Mouse (Mus musculus): ENCODE data around the gene Txndc15. TPM values are rescaled to one million over a fixed set of nuclear protein-coding genes. Genes with fewer than 3 reads are reported as not detected.
"Not testable (repeated sequence)": the region's sequence is repeated elsewhere in the genome, so short reads cannot be mapped to it uniquely, and the experiment has no call there.

Txndc15 gene
- polyA plus RNA-seq (2016; fragmentation: Nextera tagmentation; extraction: Ambion mirVana), result 65.9 and 76.8 TPM in 2 replicates

DNA sequence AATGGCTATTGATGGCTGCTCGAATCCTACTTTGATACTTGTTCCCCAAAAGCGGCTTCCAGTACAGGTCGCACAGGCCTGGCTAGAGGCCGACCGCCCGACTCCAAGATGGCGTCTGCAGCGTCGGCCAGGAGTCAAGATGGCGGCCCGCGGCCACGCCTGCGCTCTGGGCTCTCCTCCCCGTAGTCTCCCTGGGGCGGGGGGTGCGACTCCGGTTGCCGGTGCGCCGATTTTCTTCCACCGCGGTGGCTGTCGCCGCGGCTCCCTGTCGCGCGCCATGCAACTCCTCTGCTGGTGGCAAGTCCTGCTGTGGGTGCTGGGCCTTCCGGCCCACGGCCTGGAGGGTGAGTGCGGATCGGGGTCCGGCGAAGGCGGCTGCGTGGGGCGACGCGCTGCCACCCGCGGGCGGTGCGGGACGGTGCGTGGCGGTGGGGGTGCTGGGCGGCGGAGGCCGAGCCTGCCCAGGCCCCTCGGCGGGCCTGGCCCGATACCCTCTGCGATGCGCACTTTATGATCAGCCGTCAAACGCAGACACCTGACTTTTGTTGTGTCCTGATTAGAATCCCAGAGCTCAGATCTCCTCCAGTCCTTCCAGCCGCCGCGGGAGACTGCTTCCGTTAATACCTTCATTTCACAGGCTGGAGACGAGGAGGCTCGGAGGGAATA lies at the start of gene Txndc15:
Gene Txndc15, plus strand, starts transcription at position 150 of the 666 bp plus-strand sequence.
- Histone ChIP-seq H3K36me3 (peaks cover 23% of the 10 kb centered on the region), H3K27me3 (ENCODE audit: low read depth, poor library complexity, severe bottlenecking) (no peaks in the 10 kb centered on the region), H3K4me1 (peaks cover 26% of the 10 kb centered on the region), H3K4me3 (peak within 1 kb of the TSS; percentile 92), H3K9me3 (replicated peaks) (no peaks in the 10 kb centered on the region), H3K27ac (peak within 1 kb of the TSS; percentile 96)
- DNase-seq (ENCODE audit: low spot score), result peak; percentile 91
- WGBS, result under 1% methylated on average over 63 of the region's 63 CpGs

DNA sequence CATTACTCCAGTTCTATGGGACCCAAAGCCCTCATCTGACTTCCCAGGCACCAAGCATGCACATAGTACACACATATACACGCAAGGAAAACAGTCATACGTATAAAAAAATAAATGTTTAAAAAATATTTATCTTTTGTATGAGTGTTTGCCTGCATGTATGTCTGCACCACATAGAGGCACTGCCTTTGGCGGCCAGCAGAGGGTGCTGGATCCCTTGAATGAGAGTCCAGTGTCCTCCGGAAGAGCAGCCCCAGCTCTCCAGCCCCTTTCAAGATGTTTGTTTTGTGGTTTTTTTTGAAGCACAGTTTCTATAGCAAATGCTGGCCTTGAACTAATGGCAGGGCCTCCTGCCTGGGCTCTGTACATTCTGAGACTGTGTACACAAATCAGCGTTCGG lies 45.9 kb upstream of the Txndc15 start:
- no peak overlapping the region for H3K27ac ChIP-seq
- peaks cover 95% of the 10 kb centered on the region for H3K36me3 ChIP-seq
- H3K27me3 ChIP-seq (ENCODE audit: low read depth, poor library complexity, severe bottlenecking), result no peaks in the 10 kb centered on the region
- H3K4me3 ChIP-seq, result no peak overlapping the region
- 85% methylated on average over 6 of the region's 6 CpGs for WGBS
- peak; percentile 62 for DNase-seq (ENCODE audit: low spot score)
- H3K9me3 ChIP-seq (replicated peaks), result no peaks in the 10 kb centered on the region
- no peaks in the 10 kb centered on the region for H3K4me1 ChIP-seq

GRCm38 (mm10) chr13:55672711-55673110 lies 41.7 kb upstream of the Txndc15 start:
- H3K4me3 ChIP-seq, result no peak overlapping the region
- H3K4me1 ChIP-seq, result no peaks in the 10 kb centered on the region
- 93% methylated on average over 6 of the region's 6 CpGs for WGBS
- H3K27ac ChIP-seq, result no peak overlapping the region
- no peaks in the 10 kb centered on the region for H3K9me3 ChIP-seq (replicated peaks)
- DNase-seq (ENCODE audit: low spot score), result no peak
- no peaks in the 10 kb centered on the region for H3K27me3 ChIP-seq (ENCODE audit: low read depth, poor library complexity, severe bottlenecking)
- H3K36me3 ChIP-seq, result peaks cover 97% of the 10 kb centered on the region

- no peak for DNase-seq (ENCODE audit: low spot score)
- Histone ChIP-seq H3K9me3 (replicated peaks) (no peaks in the 10 kb centered on the region), H3K27me3 (ENCODE audit: low read depth, poor library complexity, severe bottlenecking) (no peaks in the 10 kb centered on the region), H3K4me3 (no peak overlapping the region), H3K4me1 (no peaks in the 10 kb centered on the region), H3K27ac (no peak overlapping the region), H3K36me3 (peaks cover 96% of the 10 kb centered on the region)
- WGBS, result 86% methylated on average over 8 of the region's 8 CpGs
Measured at GRCm38 (mm10) chr13:55677364-55677763, 37.1 kb upstream of the Txndc15 start.

DNA sequence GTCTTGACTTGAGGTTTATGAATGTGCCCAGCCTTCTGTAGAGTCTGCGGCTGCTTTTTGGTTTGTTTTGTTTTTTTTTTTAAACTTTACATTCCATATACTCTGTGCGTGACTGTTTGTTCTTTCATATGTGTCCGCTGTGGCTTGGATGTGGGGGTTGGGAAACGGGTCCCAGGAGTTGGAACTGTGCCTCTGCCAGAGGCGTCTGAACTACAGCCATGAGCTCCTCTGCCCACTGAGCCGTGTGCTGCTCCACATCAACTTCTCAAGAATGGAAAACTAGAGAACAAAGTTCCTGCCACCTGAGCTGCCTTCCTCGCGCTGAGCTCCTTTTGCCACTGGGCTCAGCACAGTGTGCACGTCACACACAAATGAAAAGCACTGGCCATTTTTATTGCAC lies 32.2 kb upstream of the Txndc15 start:
- 91% methylated on average over 9 of the region's 9 CpGs for WGBS
- Histone ChIP-seq H3K4me1 (peaks cover 6% of the 10 kb centered on the region), H3K9me3 (replicated peaks) (no peaks in the 10 kb centered on the region), H3K27ac (no peak overlapping the region), H3K27me3 (ENCODE audit: low read depth, poor library complexity, severe bottlenecking) (no peaks in the 10 kb centered on the region), H3K4me3 (no peak overlapping the region), H3K36me3 (peaks cover 59% of the 10 kb centered on the region)
- no peak for DNase-seq (ENCODE audit: low spot score)

GRCm38 (mm10) chr13:55683581-55683980 lies 30.9 kb upstream of the Txndc15 start:
- DNase-seq (ENCODE audit: low spot score), result no peak
- Histone ChIP-seq H3K9me3 (replicated peaks) (no peaks in the 10 kb centered on the region), H3K27ac (no peak overlapping the region), H3K4me1 (peaks cover 20% of the 10 kb centered on the region), H3K36me3 (peaks cover 46% of the 10 kb centered on the region), H3K4me3 (no peak overlapping the region), H3K27me3 (ENCODE audit: low read depth, poor library complexity, severe bottlenecking) (no peaks in the 10 kb centered on the region)
- 95% methylated on average over 3 of the region's 3 CpGs for WGBS

GRCm38 (mm10) chr13:55686107-55686633 lies 28.3 kb upstream of the Txndc15 start:
- peak overlapping the region; percentile 61; the same call in 1 of the 2 replicates for H3K27ac ChIP-seq
- peaks cover 20% of the 10 kb centered on the region for H3K4me1 ChIP-seq
- no peak overlapping the region for H3K4me3 ChIP-seq
- H3K36me3 ChIP-seq, result peaks cover 20% of the 10 kb centered on the region
- H3K9me3 ChIP-seq (replicated peaks), result no peaks in the 10 kb centered on the region
- WGBS, result 79% methylated on average over 9 of the region's 9 CpGs
- H3K27me3 ChIP-seq (ENCODE audit: low read depth, poor library complexity, severe bottlenecking), result no peaks in the 10 kb centered on the region
- no peak for DNase-seq (ENCODE audit: low spot score)

GRCm38 (mm10) chr13:55687927-55688602 lies 26.4 kb upstream of the Txndc15 start:
- DNase-seq (ENCODE audit: low spot score), result no peak
- 42% methylated on average over 4 of the region's 4 CpGs for WGBS
- H3K4me3 ChIP-seq, result peak overlapping the region; percentile 4; the same call in 1 of the 2 replicates

DNA sequence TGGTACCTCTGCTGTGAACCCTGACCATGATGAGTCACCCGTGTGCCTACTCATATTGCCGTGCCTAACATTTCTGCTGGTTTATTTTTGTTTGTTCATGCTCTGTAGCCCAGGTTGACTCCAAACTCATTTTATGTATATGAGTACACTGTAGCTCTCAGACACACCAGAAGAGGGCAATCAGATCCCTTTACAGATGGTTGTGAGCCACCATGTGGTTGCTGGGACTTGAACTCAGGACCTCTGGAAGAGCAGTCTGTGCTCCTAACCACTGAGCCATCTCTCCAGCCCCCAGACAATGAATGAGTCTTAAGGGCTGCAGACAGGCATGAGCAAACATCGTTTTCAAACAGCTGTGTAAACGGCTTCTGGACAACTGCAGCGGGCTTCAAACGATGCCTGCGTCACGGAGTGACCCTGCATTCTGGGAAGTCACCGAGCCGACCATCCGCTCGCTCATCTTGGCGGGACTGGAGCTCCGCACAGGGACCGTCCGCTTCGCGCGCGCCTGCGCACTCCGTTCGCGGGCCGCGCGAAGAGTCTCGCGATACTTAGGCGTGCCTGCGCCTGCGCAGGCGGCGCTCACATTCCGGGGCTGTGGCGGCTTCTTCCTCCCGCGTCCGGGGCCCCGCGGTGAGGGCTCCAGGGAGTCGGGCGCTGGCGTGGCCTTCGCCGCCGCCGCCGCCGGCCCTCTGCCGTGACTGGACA lies 21.8 kb upstream of the Txndc15 start, which contains the start of gene B230219D22Rik:
Gene B230219D22Rik, plus strand, starts transcription at position 590 of the 708 bp plus-strand sequence.
- Histone ChIP-seq H3K27ac (peak within 1 kb of the TSS; percentile 100), H3K27me3 (ENCODE audit: low read depth, poor library complexity, severe bottlenecking) (no peaks in the 10 kb centered on the region), H3K9me3 (replicated peaks) (no peaks in the 10 kb centered on the region), H3K4me3 (peak within 1 kb of the TSS; percentile 99), H3K36me3 (peaks cover 16% of the 10 kb centered on the region), H3K4me1 (peaks cover 25% of the 10 kb centered on the region)
- DNase-seq (ENCODE audit: low spot score), result peak; percentile 92
- WGBS, result 3% methylated on average over 51 of the region's 51 CpGs

More at GRCm38 (mm10) chr13:55687927-55688602, 26.4 kb upstream of the Txndc15 start:
- H3K27ac ChIP-seq, result peak overlapping the region; percentile 73
- no peaks in the 10 kb centered on the region for H3K27me3 ChIP-seq (ENCODE audit: low read depth, poor library complexity, severe bottlenecking)
- H3K36me3 ChIP-seq, result peaks cover 7% of the 10 kb centered on the region; the same call in 1 of the 2 replicates
- H3K4me1 ChIP-seq, result peaks cover 20% of the 10 kb centered on the region
- H3K9me3 ChIP-seq (replicated peaks), result no peaks in the 10 kb centered on the region

GRCm38 (mm10) chr13:55693243-55693721 lies 21.2 kb upstream of the Txndc15 start:
- Histone ChIP-seq H3K27ac (peak overlapping the region; percentile 100), H3K4me1 (peaks cover 19% of the 10 kb centered on the region), H3K27me3 (ENCODE audit: low read depth, poor library complexity, severe bottlenecking) (no peaks in the 10 kb centered on the region), H3K9me3 (replicated peaks) (no peaks in the 10 kb centered on the region), H3K36me3 (peaks cover 22% of the 10 kb centered on the region), H3K4me3 (peak overlapping the region; percentile 99)
- peak; percentile 66 for DNase-seq (ENCODE audit: low spot score)
- under 1% methylated on average over 69 of the region's 70 CpGs for WGBS

DNA sequence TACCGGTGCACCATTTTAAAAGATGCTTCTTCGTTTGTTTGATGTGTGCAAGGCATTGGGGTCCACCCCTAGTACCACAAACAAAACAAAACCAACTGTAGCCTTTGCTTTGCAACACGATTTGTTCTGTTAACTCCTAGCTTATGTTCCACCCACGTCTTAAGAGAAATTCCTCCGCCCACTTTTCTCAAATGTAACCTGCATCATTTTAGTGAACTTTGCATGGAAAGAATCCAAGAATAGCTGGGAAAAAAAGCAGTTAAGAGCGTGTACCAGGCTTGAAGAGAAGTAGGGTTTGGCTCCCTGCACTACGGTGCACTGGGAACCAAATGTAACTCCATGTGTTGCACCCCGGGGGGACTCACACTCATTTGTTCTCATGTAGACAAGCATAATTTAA lies 20.3 kb upstream of the Txndc15 start:
- Histone ChIP-seq H3K27ac (peak overlapping the region; percentile 100), H3K36me3 (peaks cover 30% of the 10 kb centered on the region), H3K9me3 (replicated peaks) (no peaks in the 10 kb centered on the region), H3K4me1 (peaks cover 15% of the 10 kb centered on the region), H3K4me3 (peak overlapping the region; percentile 99), H3K27me3 (ENCODE audit: low read depth, poor library complexity, severe bottlenecking) (no peaks in the 10 kb centered on the region)
- WGBS, result 23% methylated on average over 8 of the region's 8 CpGs
- DNase-seq (ENCODE audit: low spot score), result no peak

DNA sequence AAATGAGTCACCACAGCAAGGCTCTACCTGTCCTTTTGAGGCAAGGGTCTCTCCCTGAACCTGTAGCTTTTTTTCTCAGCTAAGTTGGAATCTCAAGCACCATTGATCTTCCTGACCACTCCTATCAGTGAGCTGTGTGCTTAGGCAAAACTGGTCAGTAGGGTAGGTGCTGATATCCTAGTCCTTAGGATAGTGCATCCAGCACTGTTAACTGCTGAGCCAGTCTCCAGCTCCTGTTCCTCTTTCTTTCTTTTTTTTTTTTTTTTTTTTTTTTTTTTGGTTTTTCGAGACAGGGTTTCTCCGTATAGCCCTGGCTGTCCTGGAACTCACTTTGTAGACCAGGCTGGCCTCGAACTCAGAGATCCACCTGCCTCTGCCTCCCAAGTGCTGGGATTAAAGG lies 18.5 kb upstream of the Txndc15 start:
- peaks cover 15% of the 10 kb centered on the region for H3K4me1 ChIP-seq
- H3K36me3 ChIP-seq, result peaks cover 49% of the 10 kb centered on the region
- DNase-seq (ENCODE audit: low spot score); H3K27ac ChIP-seq; H3K27me3 ChIP-seq (ENCODE audit: low read depth, poor library complexity, severe bottlenecking); H3K4me3 ChIP-seq; H3K9me3 ChIP-seq (replicated peaks): not testable (repeated sequence)
- WGBS, result 95% methylated on average over 1 of the region's 3 CpGs

Data from limb, embryonic 10.5 days (tissue).